Mouse (Mus musculus): ENCODE data around the gene Gdpd5. TPM values are rescaled to one million over a fixed set of nuclear protein-coding genes. Genes with fewer than 3 reads are reported as not detected.

Gene Gdpd5
- total and polyA plus RNA-seq, 3 experiments, result 0.15 to 0.26 TPM; not detected in 1

GRCm38 (mm10) chr7:99362137-99362536 lies 19.1 kb upstream of the Gdpd5 start:
- no peak for TF ChIP-seq BHLHE40 (IDR thresholded peaks at IDR 0.05; ENCODE audit: borderline replicate concordance, low read depth, low read length)
- TF ChIP-seq MYC (IDR thresholded peaks at IDR 0.05; ENCODE audit: low read depth, low read length), result no peak
- TF ChIP-seq CHD2 (IDR thresholded peaks at IDR 0.05; ENCODE audit: low read length), result no peak
- no peak for TF ChIP-seq NRF1 (IDR thresholded peaks at IDR 0.05; ENCODE audit: insufficient read depth, low read depth, low read length, poor library complexity, severe bottlenecking)
- TF ChIP-seq EP300 (IDR thresholded peaks at IDR 0.05; ENCODE audit: low read depth in 1 of 2, low read length in 2 of 2), result no peak
- no peak for TF ChIP-seq RAD21 (IDR thresholded peaks at IDR 0.05; ENCODE audit: low read depth, low read length)
- Histone ChIP-seq H3K4me1 (ENCODE audit: control insufficient read depth in 1 of 2, insufficient read depth in 2 of 2, low read length in 2 of 2) (peaks cover 0 to 7% of the 10 kb centered on the region in 2 experiments; a peak in 1 of 4 replicates), H3K9me3 (replicated peaks; ENCODE audit: insufficient read depth, low read length) (no peaks in the 10 kb centered on the region), H3K36me3 (ENCODE audit: control insufficient read depth in 1 of 2, insufficient read depth in 2 of 2, low read length in 2 of 2) (no peaks in the 10 kb centered on the region), H3K27ac (ENCODE audit: control insufficient read depth, low read depth, low read length) (no peak overlapping the region), H3K9ac (ENCODE audit: control insufficient read depth, low read depth, low read length, poor library complexity, severe bottlenecking) (no peak overlapping the region), H3K27me3 (ENCODE audit: control insufficient read depth in 1 of 2, insufficient read depth in 2 of 2, low read length in 2 of 2) (no peaks in the 10 kb centered on the region; a peak in 1 of 4 replicates), H3K79me2 (ENCODE audit: control insufficient read depth, insufficient read depth, low read length, poor library complexity) (no peaks in the 10 kb centered on the region), H3K4me3 (ENCODE audit: control insufficient read depth in 1 of 2, insufficient read depth in 1 of 2, low read depth in 2 of 2, low read length in 2 of 2) (no peak overlapping the region)
- no peak for DNase-seq (ENCODE audit: low read depth, low spot score)

- Histone ChIP-seq H3K9ac (ENCODE audit: control insufficient read depth, low read depth, low read length, poor library complexity, severe bottlenecking) (no peak overlapping the region), H3K79me2 (ENCODE audit: control insufficient read depth, insufficient read depth, low read length, poor library complexity) (no peaks in the 10 kb centered on the region), H3K4me1 (ENCODE audit: control insufficient read depth in 1 of 2, insufficient read depth in 2 of 2, low read length in 2 of 2) (peaks cover 0 to 3% of the 10 kb centered on the region in 2 experiments; a peak in 1 of 4 replicates), H3K27me3 (ENCODE audit: control insufficient read depth in 1 of 2, insufficient read depth in 2 of 2, low read length in 2 of 2) (peaks cover 2% of the 10 kb centered on the region in 2 experiments; a peak in 3 of 4 replicates), H3K4me3 (ENCODE audit: control insufficient read depth in 1 of 2, insufficient read depth in 1 of 2, low read depth in 2 of 2, low read length in 2 of 2) (no peak overlapping the region), H3K36me3 (ENCODE audit: control insufficient read depth in 1 of 2, insufficient read depth in 2 of 2, low read length in 2 of 2) (no peaks in the 10 kb centered on the region), H3K9me3 (replicated peaks; ENCODE audit: insufficient read depth, low read length) (no peaks in the 10 kb centered on the region), H3K27ac (ENCODE audit: control insufficient read depth, low read depth, low read length) (no peak overlapping the region)
- TF ChIP-seq SIN3A (IDR thresholded peaks at IDR 0.05; ENCODE audit: low read length) (no peak), ELF1 (IDR thresholded peaks at IDR 0.05; ENCODE audit: low read depth, low read length) (no peak), SMC3 (IDR thresholded peaks at IDR 0.05; ENCODE audit: low read depth, low read length) (peak; percentile 60), NELFE (IDR thresholded peaks at IDR 0.05; ENCODE audit: low read depth, low read length) (no peak), POLR2AphosphoS5 (IDR thresholded peaks at IDR 0.05; ENCODE audit: borderline replicate concordance, low read depth, low read length) (no peak), EP300 (IDR thresholded peaks at IDR 0.05; ENCODE audit: low read depth in 1 of 2, low read length in 2 of 2) (no peak), ZC3H11A (IDR thresholded peaks at IDR 0.05; ENCODE audit: low read depth, low read length) (0 out of 2 replicates have a peak, but pooled peaks have one; percentile 12), GATA1 (IDR thresholded peaks at IDR 0.05; ENCODE audit: low read depth, low read length) (no peak), USF2 (IDR thresholded peaks at IDR 0.05; ENCODE audit: borderline replicate concordance in 1 of 2, insufficient read depth in 1 of 2, low read depth in 1 of 2, low read length in 2 of 2) (no peak), CTCF (IDR thresholded peaks at IDR 0.05 in 2 of 3, conservative IDR thresholded peaks at IDR 0.05 in 1 of 3; ENCODE audit: control insufficient read depth in 1 of 3, insufficient read depth in 1 of 3, low read depth in 2 of 3, low read length in 3 of 3, poor library complexity in 1 of 3, severe bottlenecking in 1 of 3) (peak; percentile 60 to 74 (median 69)), JUND (IDR thresholded peaks at IDR 0.05; ENCODE audit: low read depth, low read length) (no peak), RAD21 (IDR thresholded peaks at IDR 0.05; ENCODE audit: low read depth, low read length) (peak; percentile 52), MAFK (IDR thresholded peaks at IDR 0.05; ENCODE audit: borderline replicate concordance, low read depth, low read length) (no peak)
- peak; percentile 47 for DNase-seq (ENCODE audit: low read depth, low spot score)
These were observed 16.1 kb upstream of the Gdpd5 start for GRCm38 (mm10) chr7:99365069-99365468.
